Mouse (Mus musculus): ENCODE results near the gene Syt14.

DNA sequence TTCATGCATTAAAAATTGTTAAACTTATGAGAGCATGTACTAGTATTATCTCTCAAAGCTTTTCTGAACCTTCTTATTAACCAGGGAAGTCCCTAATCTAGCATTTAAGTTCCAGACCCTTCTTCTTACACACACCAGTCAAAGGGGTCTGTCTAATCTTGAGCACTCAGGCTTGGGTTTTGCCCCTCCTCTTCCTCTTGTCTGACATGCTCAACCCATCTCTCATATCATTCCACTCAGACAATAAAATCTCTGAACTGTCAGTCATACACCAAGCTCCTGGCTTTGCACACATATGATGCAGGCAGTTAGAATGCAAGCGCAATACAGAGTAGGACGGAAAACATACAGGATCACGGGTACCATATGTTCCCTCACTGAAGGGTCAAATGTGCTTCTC, 48.4 kb downstream of the Syt14 start:
- TF ChIP-seq CTCF (IDR thresholded peaks at IDR 0.05; ENCODE audit: low read depth, low read length) (no peak), GATA1 (IDR thresholded peaks at IDR 0.05; ENCODE audit: borderline replicate concordance, low read length) (no peak), TAL1 (conservative IDR thresholded peaks at IDR 0.05; ENCODE audit: low read depth, low read length) (no peak), POLR2AphosphoS5 (IDR thresholded peaks at IDR 0.05; ENCODE audit: insufficient replicate concordance, low read depth, low read length) (no peak)

All from G1E (cell line).